In genomic region chr1:88957061-88957460, GRCm38 (mm10) we compare ENCODE assay signal across 28 mouse cellular contexts.
DNase-seq lines count a peak whose midpoint lies in the region; ATAC-seq and TF ChIP-seq lines count a peak whose summit lies in the region.
"Had no signal": no experiment of that assay in that cellular context is flagged by ENCODE, and none has a peak within 500 bp of the region (broad histone marks: within the 10 kb centered on the region; RNA-seq: fewer than 3 reads in every experiment).

No protein-coding gene starts in this region.

- no peaks in the 10 kb centered on the region for H3K27me3 ChIP-seq in kidney, embryonic 14.5 days (ENCODE audit: control insufficient read depth, insufficient read depth, low read length)
- no peaks in the 10 kb centered on the region for H3K27me3 ChIP-seq in kidney, postnatal 0 days (ENCODE audit: insufficient read depth, low read length)
- no peaks in the 10 kb centered on the region for H3K27me3 ChIP-seq in kidney, adult 2 months (replicated peaks; ENCODE audit: control insufficient read depth, insufficient read depth, low read length)
- H3K27me3 ChIP-seq: CH12.LX; forebrain, embryonic 13.5 days; heart, embryonic 13.5 days had no signal

- TF ChIP-seq CTCF in kidney, postnatal 0 days (IDR thresholded peaks at IDR 0.05; ENCODE audit: low read depth): no peak
- no peak for TF ChIP-seq CTCF in kidney, adult 2 months (conservative IDR thresholded peaks at IDR 0.05; ENCODE audit: insufficient read depth, insufficient read length, low read depth, low read length)

- WGBS in kidney, embryonic 14.5 days: 35% methylated on average over 5 of the region's 5 CpGs
- 42% methylated on average over 5 of the region's 5 CpGs for WGBS in kidney, postnatal 0 days
- WGBS in kidney, adult 2 months: 46% methylated on average over 5 of the region's 5 CpGs

- peak; percentile 61; the same call in 1 of the 2 replicates for ATAC-seq in kidney, embryonic 14.5 days (ENCODE audit: low FRiP score, low TSS enrichment)
- ATAC-seq in kidney, postnatal 0 days (replicated peaks; ENCODE audit: low FRiP score, low read depth): peak; percentile 78
- ATAC-seq: forebrain, embryonic 13.5 days; forebrain, embryonic 16.5 days; hindbrain, postnatal 0 days had no signal

- no peaks in the 10 kb centered on the region for H3K9me3 ChIP-seq in kidney, embryonic 14.5 days (ENCODE audit: control insufficient read depth, low read length)
- H3K9me3 ChIP-seq in kidney, postnatal 0 days (replicated peaks; ENCODE audit: low read length): no peaks in the 10 kb centered on the region
- H3K9me3 ChIP-seq: forebrain, embryonic 10.5 days; forebrain, embryonic 13.5 days; heart, embryonic 10.5 days; heart, embryonic 13.5 days had no signal

- no peak for DNase-seq in kidney, adult 11 months
- peak; percentile 71 for DNase-seq in kidney, postnatal 0 days (ENCODE audit: low spot score)
- no peak for DNase-seq in kidney, adult 2 months
- peak; percentile 48 for DNase-seq in R1 (ENCODE audit: low read depth, low spot score)
- peak; percentile 17 to 27 for DNase-seq in kidney, postnatal 36 days
- no peak for DNase-seq in retina, postnatal 1 day
- no peak for DNase-seq in urinary bladder, postnatal 25 days (ENCODE audit: low spot score)
- DNase-seq: adrenal gland, postnatal 10 days; adrenal gland, postnatal 36 days; B cell, adult 2 months; cerebellum, adult 18-20 months; cerebellum, adult 9-11 months; cerebellum, postnatal 25 days; embryo, embryonic 11 days; gastrocnemius, postnatal 10 days; gastrocnemius, postnatal 36 days; heart, adult 2 months; heart, postnatal 14 days; heart, postnatal 4 days had no signal

- H3K36me3 ChIP-seq in kidney, embryonic 14.5 days (ENCODE audit: control insufficient read depth, insufficient read depth, low read length): no peaks in the 10 kb centered on the region
- no peaks in the 10 kb centered on the region for H3K36me3 ChIP-seq in kidney, postnatal 0 days (ENCODE audit: insufficient read depth, low read length)
- no peaks in the 10 kb centered on the region for H3K36me3 ChIP-seq in kidney, adult 2 months (ENCODE audit: control insufficient read depth, insufficient read depth, low read length)
- H3K36me3 ChIP-seq: forebrain, embryonic 10.5 days; heart, embryonic 10.5 days; heart, embryonic 13.5 days had no signal

- no peak overlapping the region for H3K27ac ChIP-seq in kidney, embryonic 14.5 days (ENCODE audit: low read depth, low read length)
- no peak overlapping the region for H3K27ac ChIP-seq in kidney, postnatal 0 days
- no peak overlapping the region for H3K27ac ChIP-seq in kidney, adult 2 months (ENCODE audit: insufficient read depth, low read depth, low read length)
- H3K27ac ChIP-seq: forebrain, embryonic 10.5 days; forebrain, embryonic 13.5 days; heart, adult 2 months; heart, embryonic 10.5 days; heart, embryonic 13.5 days; hindbrain, embryonic 14.5 days; hindbrain, postnatal 0 days had no signal

- H3K9ac ChIP-seq in kidney, embryonic 14.5 days (ENCODE audit: low read depth, low read length): no peak overlapping the region
- H3K9ac ChIP-seq in kidney, postnatal 0 days (ENCODE audit: low read depth, low read length): no peak overlapping the region
- H3K9ac ChIP-seq: forebrain, embryonic 13.5 days; heart, embryonic 13.5 days; hindbrain, embryonic 14.5 days had no signal

- no peak overlapping the region for H3K4me2 ChIP-seq in kidney, embryonic 14.5 days (replicated peaks; ENCODE audit: low read depth, low read length)
- H3K4me2 ChIP-seq in kidney, postnatal 0 days (ENCODE audit: low read length): no peak overlapping the region
- H3K4me2 ChIP-seq: forebrain, embryonic 13.5 days; heart, embryonic 13.5 days; hindbrain, embryonic 14.5 days had no signal

- peaks cover 28% of the 10 kb centered on the region for H3K4me1 ChIP-seq in kidney, embryonic 14.5 days (ENCODE audit: control insufficient read depth, insufficient read depth, low read length)
- peaks cover 6% of the 10 kb centered on the region; the same call in 1 of the 2 replicates for H3K4me1 ChIP-seq in kidney, postnatal 0 days (replicated peaks; ENCODE audit: insufficient read depth, low read length)
- H3K4me1 ChIP-seq in kidney, adult 2 months (ENCODE audit: control insufficient read depth, insufficient read depth, low read length): no peaks in the 10 kb centered on the region
- H3K4me1 ChIP-seq: forebrain, embryonic 13.5 days; heart, embryonic 13.5 days had no signal

- TF ChIP-seq POLR2A in kidney, adult 2 months (IDR thresholded peaks at IDR 0.05; ENCODE audit: low read depth, low read length): no peak

- no peak overlapping the region for H3K4me3 ChIP-seq in kidney, embryonic 14.5 days (ENCODE audit: low read length)
- H3K4me3 ChIP-seq in kidney, postnatal 0 days (replicated peaks; ENCODE audit: low read depth, low read length): no peak overlapping the region
- H3K4me3 ChIP-seq in kidney, adult 2 months (ENCODE audit: insufficient read depth, low read depth, low read length): no peak overlapping the region
- H3K4me3 ChIP-seq: forebrain, embryonic 10.5 days; forebrain, embryonic 13.5 days; heart, adult 2 months; heart, embryonic 10.5 days; heart, embryonic 13.5 days had no signal

Comparison
In these comparisons a context has a peak if more than half of its experiments do, and no peak if none do; other contexts are left out.
1. DNase-seq: peak in kidney, postnatal 0 days (single experiment), R1 (single experiment) and kidney, postnatal 36 days (2 of 2); none in kidney, adult 11 months (single experiment), kidney, adult 2 months (single experiment), retina, postnatal 1 day (single experiment) and urinary bladder, postnatal 25 days (single experiment).